Mouse (Mus musculus) B cell, adult 62 days (primary cell): ENCODE data around the gene Flot2. TPM values are rescaled to one million over a fixed set of nuclear protein-coding genes. Genes with fewer than 3 reads are reported as not detected.

ENCODE experiments used
- total RNA-seq: library from RNA; stranded (reverse); gene quantifications from 4 replicates; pipeline ENCODE4 v1.2.4, GENCODE M21; 2023

Gene Flot2
- 11.9 to 17.5 TPM (median 14.8 TPM) in 4 replicates for total RNA-seq

DNA sequence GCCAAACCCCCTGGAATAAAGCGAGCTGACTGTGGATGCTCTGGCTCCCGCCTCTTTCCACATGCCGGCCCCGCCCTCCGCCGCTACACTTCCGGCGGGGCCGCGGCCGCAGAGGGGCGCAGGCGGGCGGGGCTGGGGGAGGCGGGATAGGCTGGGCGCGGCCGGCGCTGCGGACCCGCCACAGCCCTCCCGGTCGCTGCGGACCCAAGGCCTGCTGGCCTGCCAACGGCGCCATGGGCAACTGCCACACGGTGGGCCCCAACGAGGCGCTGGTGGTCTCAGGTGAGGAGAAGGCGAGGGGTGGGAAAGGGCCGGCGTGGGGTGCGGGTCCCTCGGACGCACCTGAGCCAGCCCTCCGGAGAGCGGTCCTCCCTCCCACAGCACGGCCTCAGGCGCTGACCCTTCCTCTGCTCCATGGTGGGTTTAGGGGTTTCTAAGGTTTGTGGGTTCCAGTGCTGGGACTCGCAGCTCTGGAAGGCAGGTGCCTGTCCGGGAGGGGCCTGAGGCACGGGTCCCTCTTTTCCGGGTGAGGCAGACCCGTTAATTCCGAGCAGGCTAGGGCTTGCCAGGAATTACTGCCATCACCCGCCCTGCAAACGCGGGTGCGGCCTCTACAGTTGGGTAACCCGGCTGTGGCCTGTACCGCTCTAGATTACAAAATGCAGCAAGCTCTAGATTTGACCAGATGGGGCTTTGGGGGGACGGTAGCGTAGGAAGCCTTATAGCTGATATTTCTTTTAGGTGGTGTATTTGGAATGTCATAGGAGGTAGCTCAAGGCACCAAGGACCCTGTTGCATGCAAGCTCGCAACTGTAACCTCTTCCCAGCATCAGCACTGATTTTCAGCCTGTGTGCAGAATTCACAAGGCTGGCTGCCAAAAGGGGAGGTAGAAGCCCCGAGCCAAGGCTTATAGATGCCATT is at the start of gene Flot2:
Gene Flot2, plus strand, starts transcription at position 101 of the 922 bp plus-strand sequence.

DNA sequence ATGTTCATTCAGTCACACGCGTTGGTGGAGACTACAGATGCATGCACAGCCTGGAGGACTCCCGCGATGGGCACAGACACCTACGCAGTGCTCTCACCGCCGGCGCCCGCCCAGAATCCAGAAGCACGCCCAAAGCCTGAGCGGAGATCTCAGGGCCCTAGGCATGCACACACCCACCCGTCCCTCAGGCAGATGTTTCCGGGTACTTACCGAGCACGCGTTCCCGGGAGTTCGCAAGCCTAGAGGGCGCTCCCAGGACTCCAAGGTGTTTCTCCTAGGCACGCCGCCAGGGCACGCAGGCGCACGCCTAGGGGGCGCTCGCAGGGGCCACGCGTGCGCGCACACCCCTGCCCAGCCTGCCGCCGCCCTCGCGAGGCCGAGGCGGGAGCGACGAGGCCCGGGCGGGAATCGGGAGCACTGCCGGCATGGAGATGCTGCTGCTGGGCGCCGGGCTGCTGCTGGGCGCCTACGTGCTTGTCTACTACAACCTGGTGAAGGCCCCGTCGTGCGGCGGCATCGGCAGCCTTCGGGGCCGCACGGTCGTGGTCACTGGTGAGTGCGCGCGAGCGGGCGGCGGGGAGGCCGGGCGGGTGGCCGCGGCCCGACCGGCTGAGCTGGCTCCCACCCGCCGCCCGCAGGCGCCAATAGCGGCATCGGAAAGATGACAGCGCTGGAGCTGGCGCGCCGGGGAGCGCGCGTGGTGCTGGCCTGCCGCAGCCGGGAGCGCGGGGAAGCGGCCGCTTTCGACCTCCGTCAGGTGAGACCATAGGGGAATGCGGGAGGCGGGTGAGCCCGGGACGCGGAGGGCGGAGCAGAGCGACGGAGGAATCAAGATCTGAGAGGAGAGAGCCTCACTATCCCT is 5.6 kb upstream of the Flot2 start, which contains the start of gene Dhrs13:
Gene Dhrs13, plus strand, starts transcription at position 334 of the 862 bp plus-strand sequence.

DNA sequence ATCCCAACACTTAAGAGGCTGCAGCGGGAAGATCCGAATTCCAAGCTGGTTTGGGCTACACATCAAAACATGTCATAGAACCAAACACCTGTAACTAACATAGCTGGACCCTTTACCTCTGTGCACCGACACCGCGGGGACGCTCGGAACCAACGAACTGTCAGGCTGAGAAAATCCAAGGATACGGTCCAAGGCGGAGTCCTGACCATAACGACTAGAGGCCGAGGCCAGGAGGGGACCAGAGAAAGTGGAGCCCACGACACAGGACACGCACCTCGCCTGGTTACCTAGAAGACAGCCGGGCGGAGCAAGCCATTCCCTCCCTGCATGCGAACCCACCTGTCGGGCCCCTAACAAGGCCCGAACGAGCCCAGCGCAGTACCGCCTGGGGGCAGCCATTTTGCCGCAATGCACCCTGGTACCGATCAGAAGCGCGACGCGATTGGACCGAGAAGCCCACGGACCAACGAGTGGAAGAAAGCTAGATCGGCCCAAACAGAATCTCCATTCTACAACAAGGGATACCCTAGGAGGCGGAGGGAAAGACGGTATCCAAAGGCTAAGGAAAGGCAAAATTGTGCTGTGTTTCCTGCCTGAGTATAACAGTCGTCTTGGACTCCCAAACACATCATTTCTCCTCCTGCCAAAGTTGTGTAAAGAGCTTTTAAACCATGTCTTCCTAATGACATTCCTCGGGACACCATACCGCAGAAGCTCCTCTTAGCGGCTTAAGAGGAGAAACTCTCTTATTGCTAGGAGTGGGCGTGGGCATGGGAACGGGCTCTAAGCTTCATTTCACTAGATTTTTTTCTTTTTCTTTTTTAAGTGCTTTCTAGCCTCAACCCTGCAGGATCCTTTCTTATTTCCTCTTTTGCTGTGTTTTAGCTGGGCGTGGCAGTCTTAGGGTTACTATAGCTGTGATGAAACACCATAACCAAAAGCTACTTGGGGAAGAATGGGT is 42.5 kb downstream of the Flot2 start, which contains the start of gene Eral1:
Gene Eral1, minus strand, starts transcription at position 423 of the 961 bp plus-strand sequence.

DNA sequence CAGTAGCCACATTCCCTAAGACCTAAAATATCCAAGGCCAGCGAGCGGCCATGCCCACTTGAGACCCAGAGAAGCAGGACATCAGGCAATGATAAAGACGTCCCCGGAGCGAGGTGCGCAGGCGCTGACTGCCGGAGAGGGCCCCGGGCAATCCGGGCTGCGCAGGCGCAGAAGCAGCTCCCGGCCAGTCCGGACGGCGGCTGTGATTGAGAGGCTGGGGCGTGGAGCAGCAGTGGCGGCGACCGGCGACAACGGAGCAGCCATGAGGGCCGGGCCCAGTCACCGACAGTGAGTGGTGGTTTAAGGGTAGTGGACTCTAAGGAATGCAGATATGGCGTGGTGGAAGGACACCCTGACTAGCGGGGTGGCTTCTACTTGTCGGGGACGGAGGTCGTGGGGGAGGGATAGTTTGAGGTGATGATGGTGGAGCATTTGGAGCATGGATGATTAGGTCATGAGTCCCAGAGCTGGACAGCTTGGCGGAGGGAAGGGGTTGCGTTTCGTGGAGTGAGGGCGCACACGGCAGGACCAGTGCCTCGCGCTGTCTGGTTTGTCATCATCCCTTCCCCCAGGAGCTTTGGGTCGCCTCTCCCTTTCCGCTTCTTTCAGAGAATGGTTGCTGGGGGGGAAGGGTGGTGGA is 56.9 kb downstream of the Flot2 start, which contains the start of gene Fam222b:
Gene Fam222b, plus strand, starts transcription at position 157 of the 640 bp plus-strand sequence.

Other genes with a start within 250 kb of the Flot2 start
- gene Pipox, start 143.8 kb upstream of the Flot2 start, total RNA-seq: 0.66 to 1.2 TPM in 2 of 4 replicates, not detected in the others
- not detected in 4 replicates for gene Sez6, start 107.1 kb upstream of the Flot2 start, total RNA-seq
- gene Phf12, start 55.2 kb upstream of the Flot2 start, total RNA-seq: 162 to 186 TPM (median 167 TPM) in 4 replicates
- gene Dhrs13, start 5.7 kb upstream of the Flot2 start, total RNA-seq: 0.63 to 0.98 TPM (median 0.91 TPM) in 4 replicates
- 23.7 to 25.0 TPM (median 24.0 TPM) in 4 replicates for gene Eral1, start 42.5 kb downstream of the Flot2 start, total RNA-seq
- 15.7 to 20.1 TPM (median 16.6 TPM) in 4 replicates for gene Fam222b, start 56.7 kb downstream of the Flot2 start, total RNA-seq
- 50.8 to 67.2 TPM (median 56.4 TPM) in 4 replicates for gene Traf4, start 127.7 kb downstream of the Flot2 start, total RNA-seq
- gene Nek8, start 138.7 kb downstream of the Flot2 start, total RNA-seq: 16.5 to 22.9 TPM (median 19.9 TPM) in 4 replicates
- gene Tlcd1, start 138.8 kb downstream of the Flot2 start, total RNA-seq: 2.1 to 5.5 TPM (median 4.1 TPM) in 4 replicates
- 2,528 to 2,656 TPM (median 2,571 TPM) in 4 replicates for gene Rpl23a, start 145.7 kb downstream of the Flot2 start, total RNA-seq
- 0.81 to 1.8 TPM (median 1.6 TPM) in 3 of 4 replicates, not detected in the other for gene Rab34, start 150.5 kb downstream of the Flot2 start, total RNA-seq
- gene Proca1, start 155.5 kb downstream of the Flot2 start, total RNA-seq: 0.63 TPM in 1 of 4 replicates, not detected in the others
- 54.3 to 61.5 TPM (median 58.9 TPM) in 4 replicates for gene Sdf2, start 207.8 kb downstream of the Flot2 start, total RNA-seq
- 74.7 to 76.9 TPM (median 76.1 TPM) in 4 replicates for gene Supt6, start 208.1 kb downstream of the Flot2 start, total RNA-seq
- 115 to 122 TPM (median 118 TPM) in 4 replicates for gene 2610507B11Rik, start 223.8 kb downstream of the Flot2 start, total RNA-seq